Mouse (Mus musculus): ENCODE measurements around the gene Ube3b.

The Ube3b gene

DNA sequence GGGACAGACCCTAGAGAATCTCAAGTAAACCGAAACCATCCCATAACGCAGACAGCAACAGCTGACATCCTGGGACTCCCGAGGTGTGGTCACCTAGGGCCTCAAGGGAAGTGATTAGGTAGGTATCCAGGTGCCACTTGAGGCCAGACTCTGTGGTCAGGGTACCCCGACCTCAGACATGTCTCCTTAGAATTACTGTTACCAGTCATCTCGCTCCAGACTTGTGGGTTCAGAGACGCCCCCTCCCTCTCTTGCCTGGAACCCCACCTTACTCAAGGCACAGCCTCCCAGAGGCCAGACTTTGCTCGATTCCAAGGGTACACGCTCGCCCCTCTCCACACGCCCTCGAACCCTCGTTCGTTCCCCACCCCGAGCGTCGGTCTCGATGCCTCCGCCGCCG is 644 bp upstream of the Ube3b start:
- H3K36me3 ChIP-seq (ENCODE audit: insufficient read depth, low read length) = peaks cover 21% of the 10 kb centered on the region
- no peak for TF ChIP-seq CTCF (conservative IDR thresholded peaks at IDR 0.05; ENCODE audit: low read length)
- TF ChIP-seq POU5F1 (IDR thresholded peaks at IDR 0.05; ENCODE audit: borderline replicate concordance, low read length) = no peak
- TF ChIP-seq NANOG (IDR thresholded peaks at IDR 0.05; ENCODE audit: borderline replicate concordance, low read length) = no peak
- peak overlapping the region; percentile 95 for H3K4me3 ChIP-seq (replicated peaks; ENCODE audit: low read length)

GRCm38 (mm10) chr5:114381013-114381351 is 575 bp downstream of the Ube3b start:
- H3K27me3 ChIP-seq (ENCODE audit: insufficient read depth, low read length) = no peaks in the 10 kb centered on the region
- H3K36me3 ChIP-seq (ENCODE audit: insufficient read depth, low read length) = peaks cover 24% of the 10 kb centered on the region
- H3K9me3 ChIP-seq (ENCODE audit: low read length) = no peaks in the 10 kb centered on the region
- H3K4me1 ChIP-seq (replicated peaks; ENCODE audit: low read depth, low read length) = peaks cover 62% of the 10 kb centered on the region
- TF ChIP-seq NANOG (IDR thresholded peaks at IDR 0.05; ENCODE audit: borderline replicate concordance, low read length) (no peak), CTCF (conservative IDR thresholded peaks at IDR 0.05; ENCODE audit: low read length) (no peak), POU5F1 (IDR thresholded peaks at IDR 0.05; ENCODE audit: borderline replicate concordance, low read length) (no peak)
- peak overlapping the region; percentile 95 for H3K4me3 ChIP-seq (replicated peaks; ENCODE audit: low read length)

More for the DNA sequence above, 644 bp upstream of the Ube3b start:
- Histone ChIP-seq H3K9me3 (ENCODE audit: low read length) (no peaks in the 10 kb centered on the region), H3K27me3 (ENCODE audit: insufficient read depth, low read length) (no peaks in the 10 kb centered on the region), H3K4me1 (replicated peaks; ENCODE audit: low read depth, low read length) (peaks cover 74% of the 10 kb centered on the region)

DNA sequence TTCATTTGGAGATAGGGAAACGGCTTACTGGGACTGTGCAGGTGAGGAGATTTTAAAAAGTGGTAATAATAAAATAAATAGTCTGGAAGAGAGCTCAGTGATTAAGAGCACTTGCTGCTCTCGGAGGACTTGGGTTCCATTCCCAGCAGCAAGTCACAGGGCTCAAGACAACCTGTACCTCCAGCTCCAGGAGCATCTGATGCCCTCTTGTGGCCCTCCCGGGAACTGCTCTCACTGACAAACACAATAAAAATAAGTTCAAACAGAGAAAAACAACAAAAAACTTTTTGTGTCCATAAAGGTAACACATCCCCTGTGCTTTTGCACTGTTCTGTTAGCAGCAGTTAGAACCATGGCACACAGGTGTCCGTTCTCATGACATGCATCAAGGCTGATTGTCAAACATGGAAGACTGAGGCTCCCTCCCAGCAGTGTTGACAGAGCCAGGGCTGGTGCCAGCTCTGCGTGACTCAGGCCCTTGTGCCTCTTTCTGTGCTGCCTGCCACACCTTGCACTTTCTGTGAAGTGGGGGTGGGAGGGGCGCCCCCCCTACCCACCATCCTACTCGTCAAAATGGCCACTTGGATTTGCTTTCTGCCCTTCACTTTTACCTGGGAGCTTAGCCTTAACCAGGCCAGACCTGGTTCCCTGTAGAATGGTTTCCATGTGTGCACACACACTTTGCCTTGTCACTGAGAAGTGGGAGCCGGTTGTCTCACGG is 2.9 kb downstream of the Ube3b start:
- Histone ChIP-seq H3K9me3 (ENCODE audit: low read length) (no peaks in the 10 kb centered on the region), H3K4me3 (replicated peaks; ENCODE audit: low read length) (no peak overlapping the region), H3K27me3 (ENCODE audit: insufficient read depth, low read length) (no peaks in the 10 kb centered on the region), H3K4me1 (replicated peaks; ENCODE audit: low read depth, low read length) (peaks cover 64% of the 10 kb centered on the region), H3K36me3 (ENCODE audit: insufficient read depth, low read length) (peaks cover 47% of the 10 kb centered on the region)
- TF ChIP-seq CTCF (conservative IDR thresholded peaks at IDR 0.05; ENCODE audit: low read length) (peak; percentile 97), POU5F1 (IDR thresholded peaks at IDR 0.05; ENCODE audit: borderline replicate concordance, low read length) (no peak)

GRCm38 (mm10) chr5:114384448-114384847 is 4.0 kb downstream of the Ube3b start:
- no peaks in the 10 kb centered on the region for H3K27me3 ChIP-seq (ENCODE audit: insufficient read depth, low read length)
- H3K36me3 ChIP-seq (ENCODE audit: insufficient read depth, low read length) = peaks cover 58% of the 10 kb centered on the region
- TF ChIP-seq POU5F1 (IDR thresholded peaks at IDR 0.05; ENCODE audit: borderline replicate concordance, low read length) (no peak), NANOG (IDR thresholded peaks at IDR 0.05; ENCODE audit: borderline replicate concordance, low read length) (no peak), CTCF (conservative IDR thresholded peaks at IDR 0.05; ENCODE audit: low read length) (no peak)
- peaks cover 53% of the 10 kb centered on the region for H3K4me1 ChIP-seq (replicated peaks; ENCODE audit: low read depth, low read length)
- no peaks in the 10 kb centered on the region for H3K9me3 ChIP-seq (ENCODE audit: low read length)
- H3K4me3 ChIP-seq (replicated peaks; ENCODE audit: low read length) = no peak overlapping the region

DNA sequence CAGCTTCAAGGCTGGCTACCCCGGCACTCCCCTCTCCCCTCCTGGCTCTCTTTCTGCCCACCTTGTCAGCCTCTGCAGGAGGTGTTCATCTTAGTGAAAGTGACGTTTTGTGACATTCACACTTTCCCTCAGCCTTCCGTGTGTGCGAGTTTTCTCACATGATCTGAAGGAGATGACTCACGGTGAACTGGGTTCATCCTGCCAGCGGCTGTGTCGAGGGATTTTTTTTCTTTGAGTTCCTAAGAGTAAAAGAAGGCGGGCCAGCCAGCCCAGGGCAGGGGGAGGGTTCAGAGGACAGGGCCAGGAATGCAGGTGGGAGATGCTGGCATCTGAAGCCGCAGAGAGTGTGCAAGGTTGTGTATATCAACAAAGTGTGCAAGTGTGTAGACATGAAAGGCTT is 12.8 kb downstream of the Ube3b start:
- no peak for TF ChIP-seq CTCF (conservative IDR thresholded peaks at IDR 0.05; ENCODE audit: low read length)
- no peak for TF ChIP-seq POU5F1 (IDR thresholded peaks at IDR 0.05; ENCODE audit: borderline replicate concordance, low read length)
- no peak for TF ChIP-seq NANOG (IDR thresholded peaks at IDR 0.05; ENCODE audit: borderline replicate concordance, low read length)
- Histone ChIP-seq H3K4me3 (replicated peaks; ENCODE audit: low read length) (peak overlapping the region; percentile 50), H3K9me3 (ENCODE audit: low read length) (no peaks in the 10 kb centered on the region), H3K4me1 (replicated peaks; ENCODE audit: low read depth, low read length) (peaks cover 36% of the 10 kb centered on the region), H3K36me3 (ENCODE audit: insufficient read depth, low read length) (peaks cover 98% of the 10 kb centered on the region), H3K27me3 (ENCODE audit: insufficient read depth, low read length) (no peaks in the 10 kb centered on the region)

- no peaks in the 10 kb centered on the region for H3K9me3 ChIP-seq (ENCODE audit: low read length)
- no peaks in the 10 kb centered on the region for H3K27me3 ChIP-seq (ENCODE audit: insufficient read depth, low read length)
- TF ChIP-seq POU5F1 (IDR thresholded peaks at IDR 0.05; ENCODE audit: borderline replicate concordance, low read length) (no peak), CTCF (conservative IDR thresholded peaks at IDR 0.05; ENCODE audit: low read length) (no peak), NANOG (IDR thresholded peaks at IDR 0.05; ENCODE audit: borderline replicate concordance, low read length) (no peak)
- H3K4me3 ChIP-seq (replicated peaks; ENCODE audit: low read length) = no peak overlapping the region
- peaks cover 100% of the 10 kb centered on the region for H3K36me3 ChIP-seq (ENCODE audit: insufficient read depth, low read length)
- peaks cover 54% of the 10 kb centered on the region for H3K4me1 ChIP-seq (replicated peaks; ENCODE audit: low read depth, low read length)
Measured at GRCm38 (mm10) chr5:114406592-114406991, 26.2 kb downstream of the Ube3b start.

DNA sequence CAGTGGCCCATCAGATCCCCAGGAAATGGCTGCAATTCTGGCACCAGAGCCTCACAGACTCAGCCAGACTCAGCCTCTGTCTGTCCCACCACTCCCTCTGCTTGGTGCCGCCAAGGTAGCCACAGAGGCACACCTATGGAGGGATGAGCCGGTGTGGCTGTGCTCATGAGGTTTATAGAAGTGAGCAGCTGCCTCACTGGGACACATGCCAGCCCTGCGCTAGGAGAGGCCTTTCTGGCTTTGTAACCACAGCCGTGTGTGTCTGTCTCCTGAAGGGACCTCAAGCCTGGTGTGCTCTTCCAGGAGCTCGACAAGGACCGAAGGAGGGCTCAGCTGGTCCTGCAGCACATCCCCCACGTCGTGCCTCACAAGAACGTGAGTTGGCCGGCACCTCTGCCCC is 26.9 kb downstream of the Ube3b start:
- no peak for TF ChIP-seq CTCF (conservative IDR thresholded peaks at IDR 0.05; ENCODE audit: low read length)
- no peak for TF ChIP-seq NANOG (IDR thresholded peaks at IDR 0.05; ENCODE audit: borderline replicate concordance, low read length)
- TF ChIP-seq POU5F1 (IDR thresholded peaks at IDR 0.05; ENCODE audit: borderline replicate concordance, low read length) = no peak
- peaks cover 100% of the 10 kb centered on the region for H3K36me3 ChIP-seq (ENCODE audit: insufficient read depth, low read length)
- no peak overlapping the region for H3K4me3 ChIP-seq (replicated peaks; ENCODE audit: low read length)

GRCm38 (mm10) chr5:114407810-114408209 is 27.4 kb downstream of the Ube3b start:
- H3K4me3 ChIP-seq (replicated peaks; ENCODE audit: low read length) = no peak overlapping the region
- H3K4me1 ChIP-seq (replicated peaks; ENCODE audit: low read depth, low read length) = peaks cover 54% of the 10 kb centered on the region
- H3K27me3 ChIP-seq (ENCODE audit: insufficient read depth, low read length) = no peaks in the 10 kb centered on the region
- H3K9me3 ChIP-seq (ENCODE audit: low read length) = no peaks in the 10 kb centered on the region
- TF ChIP-seq POU5F1 (IDR thresholded peaks at IDR 0.05; ENCODE audit: borderline replicate concordance, low read length) (no peak), CTCF (conservative IDR thresholded peaks at IDR 0.05; ENCODE audit: low read length) (no peak), NANOG (IDR thresholded peaks at IDR 0.05; ENCODE audit: borderline replicate concordance, low read length) (no peak)
- peaks cover 100% of the 10 kb centered on the region for H3K36me3 ChIP-seq (ENCODE audit: insufficient read depth, low read length)

More for the DNA sequence above, 26.9 kb downstream of the Ube3b start:
- Histone ChIP-seq H3K4me1 (replicated peaks; ENCODE audit: low read depth, low read length) (peaks cover 54% of the 10 kb centered on the region), H3K9me3 (ENCODE audit: low read length) (no peaks in the 10 kb centered on the region), H3K27me3 (ENCODE audit: insufficient read depth, low read length) (no peaks in the 10 kb centered on the region)

DNA sequence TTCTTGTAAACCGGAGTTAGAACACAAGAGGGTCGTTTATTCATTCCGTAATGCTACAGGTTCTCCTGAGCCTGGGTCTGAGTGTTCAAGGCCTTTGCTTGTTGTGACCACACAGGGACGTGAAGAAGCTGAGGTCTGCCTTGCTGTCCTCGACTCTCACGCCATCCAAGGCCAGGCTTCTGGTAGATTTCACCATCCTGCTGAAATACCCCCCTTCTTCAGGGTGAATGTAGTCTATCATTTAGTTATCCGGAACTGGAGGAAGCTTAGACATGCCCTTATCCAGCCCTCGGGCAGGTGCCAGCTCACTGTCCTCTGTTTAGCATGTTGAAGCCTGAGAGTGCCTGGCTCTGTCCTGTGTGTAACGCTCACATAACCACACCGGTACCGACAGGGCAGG is 28.4 kb downstream of the Ube3b start:
- Histone ChIP-seq H3K4me3 (replicated peaks; ENCODE audit: low read length) (no peak overlapping the region), H3K4me1 (replicated peaks; ENCODE audit: low read depth, low read length) (peaks cover 50% of the 10 kb centered on the region), H3K9me3 (ENCODE audit: low read length) (no peaks in the 10 kb centered on the region), H3K27me3 (ENCODE audit: insufficient read depth, low read length) (no peaks in the 10 kb centered on the region), H3K36me3 (ENCODE audit: insufficient read depth, low read length) (peaks cover 100% of the 10 kb centered on the region)
- no peak for TF ChIP-seq NANOG (IDR thresholded peaks at IDR 0.05; ENCODE audit: borderline replicate concordance, low read length)
- TF ChIP-seq POU5F1 (IDR thresholded peaks at IDR 0.05; ENCODE audit: borderline replicate concordance, low read length) = no peak
- no peak for TF ChIP-seq CTCF (conservative IDR thresholded peaks at IDR 0.05; ENCODE audit: low read length)
